Mouse (Mus musculus) erythroblast, adult 5-6 weeks (primary cell): ENCODE data around the gene Tns4. TPM values are rescaled to one million over a fixed set of nuclear protein-coding genes. Genes with fewer than 3 reads are reported as not detected.

ENCODE experiments used
- ATAC-seq: replicated peaks from 2 replicates; pipeline ENCODE4 v1.8.0; 2016; ENCODE audit warnings: moderate number of reproducible peaks, mild to moderate bottlenecking, moderate TSS enrichment, inconsistent platforms; ENCODE audit not compliant: poor library complexity, low FRiP score, severe bottlenecking
- total RNA-seq, 2 experiments: library from RNA; stranded (forward) in 1 of 2; stranded (reverse) in 1 of 2; fragments of 150-400 nt in 1 of 2; fragments of 200-764, 138-1000 nt in 1 of 2; gene quantifications; 2 replicates each; pipeline versions ENCODE4 v1.2.3 to v1.2.4; 2015 to 2017; ENCODE audit warnings: low replicate concordance in 2 of 2

Gene Tns4
- total RNA-seq, 2 experiments from 2014 or later: 0.77 TPM; not detected in 1

- no peak for ATAC-seq
Observed at GRCm38 (mm10) chr11:99063406-99064131, 25.5 kb downstream of the Tns4 start.

- no peak for ATAC-seq
Observed at GRCm38 (mm10) chr11:99062661-99063060, 26.4 kb downstream of the Tns4 start.

- ATAC-seq: no peak
Observed at GRCm38 (mm10) chr11:99060435-99060834, 28.7 kb downstream of the Tns4 start.

- ATAC-seq: no peak
Observed at GRCm38 (mm10) chr11:99055571-99056452, 33.3 kb downstream of the Tns4 start.

- ATAC-seq: no peak
Observed at GRCm38 (mm10) chr11:99055143-99055542, 34.0 kb downstream of the Tns4 start.

- ATAC-seq: no peak
Observed at GRCm38 (mm10) chr11:99047643-99048042, 41.5 kb downstream of the Tns4 start.

GRCm38 (mm10) chr11:99047120-99047519, 42.0 kb downstream of the Tns4 start:
- no peak for ATAC-seq

DNA sequence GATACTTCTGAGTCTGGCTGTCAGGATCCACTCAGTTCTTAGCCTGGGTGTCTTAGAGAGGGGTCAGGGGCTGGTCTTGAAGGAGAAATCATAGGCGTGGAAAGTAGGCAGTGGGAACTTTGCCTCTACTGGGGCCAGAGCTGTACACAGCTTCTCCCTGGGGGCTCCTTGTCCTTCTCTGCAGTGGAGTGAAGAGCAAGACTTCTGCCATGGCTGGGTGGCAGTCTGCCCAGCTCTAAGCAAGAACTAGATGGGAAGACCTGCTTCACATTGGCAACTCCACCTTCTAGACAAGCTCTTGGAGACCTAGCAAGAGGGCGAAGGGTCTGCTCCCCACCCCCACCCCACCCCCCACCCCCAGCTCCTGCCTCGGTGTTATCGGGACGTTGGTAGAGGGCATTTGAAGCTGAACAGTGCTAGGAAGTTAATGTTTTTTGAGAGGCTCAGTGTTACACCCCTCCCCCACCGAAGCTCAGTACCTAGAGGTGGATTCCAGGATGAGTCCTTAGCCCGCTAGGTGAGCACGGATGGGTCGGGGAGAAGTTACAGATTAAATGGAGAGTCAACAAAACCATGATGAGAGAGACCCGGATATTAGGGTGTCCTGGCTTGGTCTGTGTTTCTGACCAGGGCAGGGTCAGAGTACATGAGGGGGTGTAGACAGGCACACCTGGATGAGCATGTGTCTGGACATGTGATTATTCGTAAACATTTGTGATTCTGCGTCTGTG, 43.8 kb downstream of the Tns4 start:
- no peak for ATAC-seq

DNA sequence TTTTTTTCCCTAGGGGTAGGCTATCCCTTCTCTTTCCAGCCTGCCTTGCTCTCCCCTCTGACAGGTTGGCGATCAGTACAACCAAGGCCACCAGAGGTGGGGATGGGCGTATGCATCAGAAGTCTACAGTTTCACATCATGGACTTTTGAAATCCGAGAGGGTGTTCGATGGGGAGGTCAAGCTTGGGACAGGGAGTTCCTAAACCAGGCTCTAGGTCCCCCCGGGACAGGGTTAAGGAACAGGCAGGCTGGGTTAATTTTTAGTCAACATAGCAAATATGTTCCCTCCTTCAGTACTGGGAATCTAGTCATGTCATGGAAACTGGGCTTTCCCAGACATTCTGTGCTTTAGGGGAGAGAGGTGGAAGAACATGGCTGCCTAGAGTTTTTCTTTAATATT, 44.8 kb downstream of the Tns4 start:
- no peak for ATAC-seq

DNA sequence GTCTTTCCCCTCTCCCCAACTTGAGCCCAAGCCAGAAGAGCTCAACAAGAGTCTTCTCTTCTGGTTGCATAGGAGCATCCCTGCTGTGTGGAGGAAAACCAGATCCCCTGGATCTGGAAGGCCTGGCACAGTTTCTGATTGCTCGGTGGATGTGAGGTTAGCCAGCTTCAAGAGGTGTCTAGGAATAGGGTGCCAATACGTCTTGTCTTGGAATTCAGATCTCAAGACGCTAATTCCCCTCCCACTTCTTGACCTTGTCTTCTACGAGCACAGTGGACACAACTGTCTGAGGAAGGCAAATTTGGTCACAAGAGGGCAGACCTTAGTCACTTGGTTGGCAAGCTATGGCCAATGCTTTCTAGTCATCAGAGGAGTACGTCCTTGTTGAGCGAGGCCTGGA, 45.5 kb downstream of the Tns4 start:
- no peak for ATAC-seq

DNA sequence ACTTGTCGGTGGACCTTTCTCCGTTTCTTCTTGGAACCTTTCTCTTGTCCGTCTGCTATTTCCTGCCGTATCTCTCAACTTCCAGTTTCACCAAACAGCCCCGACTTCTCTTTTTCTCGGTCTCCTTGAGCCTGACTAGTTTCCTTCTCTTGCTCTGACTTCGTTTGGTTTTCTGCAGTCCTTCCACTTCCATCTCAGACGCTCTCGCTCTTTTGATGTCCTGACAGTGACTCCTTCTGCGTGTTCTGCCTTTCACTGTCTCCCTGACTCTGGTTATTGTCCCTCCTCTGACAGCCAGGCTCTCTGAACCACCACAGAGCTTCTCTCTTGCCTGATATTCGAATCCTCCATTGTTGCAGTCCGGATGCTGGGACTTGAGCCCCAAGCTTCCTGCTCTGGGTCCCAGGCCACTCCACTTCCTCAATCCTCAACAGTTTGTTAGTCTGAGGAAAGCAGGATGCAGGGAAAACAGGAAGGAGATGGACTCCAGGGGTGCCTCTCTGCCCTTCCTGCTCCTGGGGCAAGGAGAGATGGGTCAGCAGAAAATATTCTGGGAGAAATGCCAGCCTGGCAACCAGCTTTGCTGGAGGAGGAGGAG, 46.2 kb downstream of the Tns4 start:
- ATAC-seq: no peak

DNA sequence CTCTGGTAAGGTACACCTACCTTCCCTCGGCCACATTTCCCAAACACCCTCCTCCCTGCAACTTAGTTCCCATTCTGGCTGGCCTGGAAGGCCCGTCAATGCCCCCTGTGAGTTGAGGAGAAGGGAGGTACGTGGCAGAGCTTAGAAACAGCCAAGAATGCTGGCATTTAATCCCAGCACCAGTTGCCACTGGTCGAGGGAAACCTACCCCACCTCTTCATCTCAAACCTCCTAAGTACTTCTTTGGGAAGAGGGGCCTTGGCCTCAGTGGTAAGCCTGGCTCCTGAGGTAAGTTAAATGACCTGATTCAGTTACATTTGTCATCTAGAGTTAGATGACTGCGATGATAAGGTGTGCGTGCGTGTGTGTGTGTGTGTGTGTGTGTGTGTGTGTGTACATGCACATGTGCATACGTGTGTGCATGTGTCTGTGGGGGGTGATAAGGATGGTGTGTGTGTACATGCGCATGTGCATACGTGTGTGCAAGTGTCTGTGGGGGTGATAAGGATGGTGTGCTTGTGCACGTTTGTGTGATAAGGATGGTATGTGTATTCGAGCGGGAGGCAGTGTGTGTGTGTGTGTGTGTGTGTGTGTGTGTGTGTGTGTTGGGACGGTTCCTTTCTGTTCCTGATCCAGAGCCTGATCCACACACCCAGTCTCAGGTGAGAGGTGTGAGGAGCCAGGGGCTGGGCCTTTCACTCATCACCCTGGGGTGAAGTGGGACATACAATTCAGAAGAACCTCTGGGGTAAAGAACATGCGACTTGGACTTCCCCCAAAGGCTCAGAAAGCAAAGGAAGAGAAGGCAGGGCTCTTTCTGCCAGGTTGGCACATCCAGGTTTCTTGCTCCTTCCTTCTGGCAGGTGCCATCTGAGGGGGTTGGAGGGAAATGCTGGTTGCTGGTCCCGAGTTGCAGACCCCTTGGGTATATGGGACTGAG, 47.0 kb downstream of the Tns4 start:
- no peak for ATAC-seq

DNA sequence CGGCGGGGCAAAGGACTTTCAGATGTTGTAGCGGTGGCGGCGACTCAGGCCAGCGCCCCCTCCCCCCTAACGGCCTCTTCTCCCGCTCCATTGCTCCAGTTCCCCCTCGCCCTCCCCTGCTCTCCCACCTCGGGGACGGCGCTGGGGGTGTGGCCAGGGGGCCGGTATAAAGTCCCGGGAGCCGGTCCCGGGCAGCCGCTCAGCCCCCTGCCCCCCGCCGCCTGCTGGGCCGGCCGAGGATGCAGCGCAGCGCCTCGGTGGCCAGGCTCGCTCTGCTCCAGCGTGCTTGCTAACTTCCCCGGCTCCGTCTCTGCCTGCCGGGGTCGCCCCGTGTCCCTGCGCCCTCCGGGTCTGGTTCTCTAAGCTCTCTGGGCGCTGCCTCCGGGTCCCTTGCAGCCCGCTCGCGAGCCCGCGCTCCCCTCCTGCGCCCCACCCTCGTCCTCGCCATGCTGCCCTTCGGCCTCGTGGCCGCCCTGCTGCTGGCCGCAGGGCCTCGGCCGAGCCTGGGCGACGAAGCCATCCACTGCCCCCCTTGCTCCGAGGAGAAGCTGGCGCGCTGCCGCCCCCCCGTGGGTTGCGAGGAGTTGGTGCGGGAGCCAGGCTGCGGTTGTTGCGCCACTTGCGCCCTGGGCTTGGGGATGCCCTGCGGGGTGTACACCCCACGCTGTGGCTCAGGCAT, 47.9 kb downstream of the Tns4 start, which contains the start of gene Igfbp4:
Gene Igfbp4 (plus strand): TSS at position 194 of the 679 bp plus-strand sequence.
- no peak for ATAC-seq

- no peak for ATAC-seq
Observed at GRCm38 (mm10) chr11:99040346-99040974, 48.6 kb downstream of the Tns4 start.

DNA sequence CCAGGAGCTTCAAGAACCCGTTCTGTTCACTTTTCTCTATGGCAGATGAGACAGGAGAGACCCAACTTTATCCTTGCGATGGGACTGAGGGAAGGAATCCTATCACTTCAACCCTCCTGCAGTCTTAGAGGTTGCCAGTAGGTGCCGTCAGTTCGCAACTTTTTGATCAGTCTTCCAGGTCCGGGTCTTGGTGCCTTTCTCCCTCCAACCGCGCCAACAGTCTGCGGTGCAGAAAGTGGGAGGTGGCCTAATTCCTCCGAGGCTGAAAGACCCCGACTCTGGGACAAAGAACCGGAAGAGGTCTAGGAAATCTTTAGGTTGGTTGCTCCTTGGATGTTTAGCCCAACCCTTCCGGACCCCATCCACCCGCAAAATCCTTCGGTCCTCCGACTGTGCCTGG, 49.3 kb downstream of the Tns4 start:
- no peak; the same call in 1 of the 2 replicates for ATAC-seq

DNA sequence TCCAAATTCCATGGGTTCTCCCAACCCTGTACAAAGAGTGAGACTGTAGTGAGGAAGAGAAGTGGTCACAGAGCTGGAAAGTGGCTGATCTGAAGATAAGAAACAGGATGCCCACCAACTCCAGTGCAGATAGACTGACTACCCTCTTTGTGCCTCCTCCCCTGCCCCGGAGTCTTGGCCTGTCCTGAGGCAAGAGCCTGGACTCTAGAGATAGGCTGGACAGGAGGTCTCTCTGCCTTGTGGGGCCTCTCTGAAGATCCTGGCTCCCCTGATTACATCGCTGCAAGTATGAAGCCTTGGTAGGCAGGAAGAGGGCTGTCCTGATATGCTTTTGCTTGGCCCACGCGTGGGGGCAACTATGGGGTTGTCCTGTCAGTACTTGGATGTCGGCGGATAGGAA, 52.9 kb downstream of the Tns4 start:
- ATAC-seq: no peak

DNA sequence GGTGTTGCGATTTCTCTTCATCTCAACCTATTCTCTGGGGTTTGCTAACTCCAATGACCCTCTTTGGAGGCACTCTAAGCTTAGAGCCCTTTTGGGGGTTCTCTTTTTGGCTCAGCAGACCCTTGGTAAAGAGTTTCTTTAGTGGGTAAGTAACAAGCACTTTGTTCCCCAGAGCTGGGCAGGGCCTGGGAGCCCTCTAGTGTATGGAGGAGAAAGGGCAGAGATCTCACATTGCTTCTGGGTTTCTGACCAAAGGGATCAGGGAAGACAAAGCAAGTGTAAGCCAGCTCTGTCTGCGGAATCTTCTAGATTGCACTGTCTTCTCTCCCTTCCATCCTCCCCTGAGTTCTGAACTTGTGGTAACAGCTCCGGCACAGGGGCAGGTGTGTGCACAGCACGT, 53.8 kb downstream of the Tns4 start:
- ATAC-seq: no peak

DNA sequence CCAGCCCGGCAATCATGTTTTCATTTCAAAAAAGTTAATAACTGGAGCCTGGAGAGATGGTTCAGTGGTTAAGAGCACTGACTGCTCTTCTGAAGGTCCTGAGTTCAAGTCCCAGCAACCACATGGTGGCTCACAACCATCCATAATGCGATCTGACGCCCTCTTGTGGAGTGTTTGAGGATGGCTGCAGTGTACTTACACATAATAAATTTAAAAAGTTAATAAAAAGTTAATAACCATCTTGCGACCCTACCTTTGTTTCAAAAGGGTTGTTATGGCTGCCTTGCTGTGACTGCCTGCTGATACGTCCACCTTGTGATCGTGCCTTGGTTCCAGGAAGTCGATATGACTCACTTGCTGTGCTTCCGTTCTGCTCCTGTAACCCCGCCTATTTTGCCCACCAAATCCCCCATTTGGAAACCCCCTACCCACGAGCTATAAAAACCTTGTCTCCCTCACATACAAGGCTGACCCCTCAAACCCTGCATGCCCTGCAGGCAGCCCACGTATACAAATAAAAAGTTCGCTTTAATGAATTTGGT, 62.1 kb downstream of the Tns4 start:
- ATAC-seq: no peak
